ENCODE assay signal across 8 mouse cellular contexts in the genomic region with DNA sequence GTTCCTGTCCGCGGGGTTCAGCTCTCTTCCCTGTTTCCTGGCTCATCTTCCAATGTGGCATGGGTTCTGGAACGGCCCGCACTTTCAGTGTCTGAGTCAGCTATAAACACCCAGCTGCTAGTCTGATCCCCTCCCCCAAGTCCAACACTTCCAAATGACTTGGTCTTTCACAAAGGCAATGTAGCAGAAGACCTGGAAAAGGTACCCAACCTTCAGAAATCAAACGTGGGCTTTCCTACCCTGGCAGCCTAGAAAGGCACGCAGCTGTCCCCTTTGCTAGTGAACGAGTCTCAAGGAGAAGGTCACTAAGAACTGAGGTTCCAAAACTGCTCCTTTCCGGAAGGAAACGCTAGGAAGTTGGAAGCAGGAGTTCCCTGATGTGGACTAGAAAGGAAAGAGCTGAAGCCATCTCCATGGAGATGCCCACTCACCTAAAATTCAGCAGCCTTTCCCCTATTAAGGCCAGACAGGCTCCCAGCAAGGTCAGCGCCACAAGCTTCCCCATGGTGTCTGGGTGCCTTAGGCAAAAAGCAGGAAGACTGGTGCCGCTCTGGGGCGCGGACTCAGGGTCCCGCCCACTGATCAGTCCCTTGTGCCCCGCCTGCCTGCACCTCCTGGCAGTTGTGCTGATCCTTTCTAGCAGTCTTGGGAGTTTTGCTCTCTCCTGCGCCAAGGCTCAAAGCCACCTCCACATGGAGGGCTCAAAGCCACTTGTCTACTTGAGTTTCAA. TPM values are rescaled to one million over a fixed set of nuclear protein-coding genes. Genes with fewer than 3 reads are reported as not detected.
DNase-seq lines count a peak whose midpoint lies in the region; ATAC-seq and TF ChIP-seq lines count a peak whose summit lies in the region.

Gene Pon3, minus strand, starts transcription at position 565 of the 730 bp plus-strand sequence.

- peak; percentile 87; the same call in 1 of the 2 replicates for TF ChIP-seq POLR2A in lung, adult 2 months (IDR thresholded peaks at IDR 0.05; ENCODE audit: borderline replicate concordance, extremely low read depth, low read depth, low read length)

- H3K4me2 ChIP-seq in embryonic facial prominence, embryonic 13.5 days, result peak within 1 kb of the TSS; percentile 62
- H3K4me2 ChIP-seq in heart, embryonic 11.5 days, result peak within 1 kb of the TSS; percentile 67
- peak within 1 kb of the TSS; percentile 32 for H3K4me2 ChIP-seq in neural tube, embryonic 14.5 days (ENCODE audit: low read depth, low read length)

- H3K9ac ChIP-seq in embryonic facial prominence, embryonic 13.5 days, result peak within 1 kb of the TSS; percentile 40; the same call in 1 of the 2 replicates
- peak within 1 kb of the TSS; percentile 71 for H3K9ac ChIP-seq in heart, embryonic 11.5 days (ENCODE audit: low read depth, low read length)
- no peak within 1 kb of the TSS for H3K9ac ChIP-seq in neural tube, embryonic 14.5 days (replicated peaks; ENCODE audit: low read depth, low read length)

- peak within 1 kb of the TSS; percentile 39 for H3K4me3 ChIP-seq in embryonic facial prominence, embryonic 13.5 days
- peak within 1 kb of the TSS; percentile 47 for H3K4me3 ChIP-seq in heart, embryonic 11.5 days (ENCODE audit: low read depth, low read length)
- H3K4me3 ChIP-seq in lung, adult 2 months (replicated peaks; ENCODE audit: extremely low read depth, low read depth, low read length), result peak within 1 kb of the TSS; percentile 54
- peak within 1 kb of the TSS; percentile 15; the same call in 1 of the 2 replicates for H3K4me3 ChIP-seq in neural tube, embryonic 14.5 days (ENCODE audit: low read depth, low read length)

- 0 out of 2 replicates have a peak, but pooled peaks have one; percentile 67 for ATAC-seq in embryonic facial prominence, embryonic 13.5 days (ENCODE audit: insufficient number of reproducible peaks, insufficient read depth, low FRiP score, low TSS enrichment, low read depth)
- peak; percentile 90 for ATAC-seq in heart, embryonic 11.5 days (replicated peaks; ENCODE audit: insufficient number of reproducible peaks, low FRiP score, low TSS enrichment)
- ATAC-seq in neural tube, embryonic 14.5 days (ENCODE audit: low read depth), result peak; percentile 60; the same call in 1 of the 2 replicates

- H3K27me3 ChIP-seq in embryonic facial prominence, embryonic 13.5 days, result no peaks in the 10 kb centered on the region
- no peaks in the 10 kb centered on the region for H3K27me3 ChIP-seq in heart, embryonic 11.5 days (ENCODE audit: control insufficient read depth, insufficient read depth, low read length)
- no peaks in the 10 kb centered on the region for H3K27me3 ChIP-seq in neural tube, embryonic 14.5 days (ENCODE audit: control insufficient read depth, insufficient read depth, low read length)

- peak; percentile 55 to 58 for DNase-seq in urinary bladder, adult 18-20 months (ENCODE audit: low spot score in 2 of 2)
- DNase-seq in urinary bladder, postnatal 10 days (ENCODE audit: low spot score), result no peak
- peak; percentile 57 for DNase-seq in kidney, adult 9 months
- peak; percentile 75 for DNase-seq in lung, adult 2 months
- peak; percentile 38 for DNase-seq in thymus, postnatal 25 days

- TF ChIP-seq CTCF in lung, adult 2 months (IDR thresholded peaks at IDR 0.05; ENCODE audit: insufficient read depth, low read length), result no peak

- H3K36me3 ChIP-seq in embryonic facial prominence, embryonic 13.5 days, result no peaks in the 10 kb centered on the region
- H3K36me3 ChIP-seq in heart, embryonic 11.5 days (ENCODE audit: control insufficient read depth, insufficient read depth, low read length), result no peaks in the 10 kb centered on the region; the same call in 1 of the 2 replicates
- no peaks in the 10 kb centered on the region for H3K36me3 ChIP-seq in neural tube, embryonic 14.5 days (ENCODE audit: control insufficient read depth, insufficient read depth, low read length)

- no peak within 1 kb of the TSS for H3K27ac ChIP-seq in embryonic facial prominence, embryonic 13.5 days
- H3K27ac ChIP-seq in heart, embryonic 11.5 days (ENCODE audit: low read depth, low read length), result no peak within 1 kb of the TSS
- H3K27ac ChIP-seq in neural tube, embryonic 14.5 days (ENCODE audit: low read depth, low read length), result no peak within 1 kb of the TSS

- 10% methylated on average over 16 of the region's 16 CpGs for WGBS in embryonic facial prominence, embryonic 13.5 days
- WGBS in heart, embryonic 11.5 days (ENCODE audit: insufficient replicate concordance), result 3% methylated on average over 16 of the region's 16 CpGs
- 2% methylated on average over 16 of the region's 16 CpGs for WGBS in lung, adult 2 months
- 6% methylated on average over 16 of the region's 16 CpGs for WGBS in neural tube, embryonic 14.5 days

- peaks cover 9% of the 10 kb centered on the region; the same call in 1 of the 2 replicates for H3K4me1 ChIP-seq in embryonic facial prominence, embryonic 13.5 days
- H3K4me1 ChIP-seq in heart, embryonic 11.5 days (ENCODE audit: control insufficient read depth, insufficient read depth, low read length), result peaks cover 4% of the 10 kb centered on the region; the same call in 1 of the 2 replicates
- no peaks in the 10 kb centered on the region for H3K4me1 ChIP-seq in lung, adult 2 months (ENCODE audit: control insufficient read depth, insufficient read depth, low read length)
- no peaks in the 10 kb centered on the region for H3K4me1 ChIP-seq in neural tube, embryonic 14.5 days (ENCODE audit: control insufficient read depth, insufficient read depth, low read length)

- H3K9me3 ChIP-seq in embryonic facial prominence, embryonic 13.5 days, result no peaks in the 10 kb centered on the region
- H3K9me3 ChIP-seq in heart, embryonic 11.5 days (replicated peaks; ENCODE audit: control insufficient read depth, low read length), result no peaks in the 10 kb centered on the region
- H3K9me3 ChIP-seq in neural tube, embryonic 14.5 days (ENCODE audit: control insufficient read depth, low read length), result no peaks in the 10 kb centered on the region

RNA-seq across cellular contexts. Expression of gene Pon3, which starts in this region (rescaled TPM):
- polyA plus RNA-seq in embryonic facial prominence, embryonic 13.5 days (2015; fragmentation: Nextera tagmentation; extraction: Ambion mirVana), result 7.1 and 7.9 TPM in 2 replicates
- 32.0 and 35.2 TPM in 2 replicates for polyA plus RNA-seq in heart, embryonic 11.5 days (2014; fragmentation: Nextera tagmentation; extraction: Ambion mirVana)
- 28.2 and 39.8 TPM in 2 replicates for polyA plus RNA-seq in lung, adult 2 months (2012; rRNA removed)
- polyA plus RNA-seq in neural tube, embryonic 14.5 days (2014; fragmentation: Nextera tagmentation; extraction: Ambion mirVana), result 2.7 and 5.8 TPM in 2 replicates
